Mouse (Mus musculus) telencephalon, adult 2 months (tissue): Measurements from ENCODE around the gene Scml4.
A peak's percentile ranks its signal among the peaks of the same experiment; 100 is the strongest.

Source experiments
- DNase-seq: peaks from one replicate; pipeline ENCODE4 v3.0.0-alpha.2; 2011; ENCODE audit warnings: low read depth, low spot score

The Scml4 gene

GRCm38 (mm10) chr10:42950252-42950751, 90.1 kb downstream of the Scml4 start:
- no peak for DNase-seq

GRCm38 (mm10) chr10:42951078-42952045, 91.2 kb downstream of the Scml4 start:
- peak; percentile 62 for DNase-seq

GRCm38 (mm10) chr10:42952046-42952420, 91.9 kb downstream of the Scml4 start:
- no peak for DNase-seq

DNA sequence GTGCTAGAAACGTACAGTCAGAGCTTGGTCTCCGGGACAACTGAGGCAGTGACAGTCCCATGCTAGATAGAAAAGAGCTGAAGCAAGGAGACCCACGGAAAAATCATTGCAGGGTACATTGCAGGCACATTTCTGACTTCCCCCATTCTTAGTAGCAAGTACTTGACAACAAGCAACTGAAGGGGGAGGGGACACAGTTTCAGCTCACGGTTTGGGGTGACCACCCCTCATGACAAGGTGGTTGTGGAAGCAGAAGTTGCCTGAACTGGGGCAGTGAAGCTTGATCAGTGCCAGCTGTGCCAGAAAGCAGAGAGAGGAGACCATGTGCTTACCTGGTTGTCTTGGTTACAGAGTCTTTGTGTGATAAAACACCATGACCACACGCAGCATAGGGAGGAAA, 93.4 kb downstream of the Scml4 start:
- DNase-seq, result no peak

- no peak for DNase-seq
Observed at GRCm38 (mm10) chr10:42955205-42955604, 95.0 kb downstream of the Scml4 start.

- DNase-seq, result peak; percentile 55
Observed at GRCm38 (mm10) chr10:42957881-42958651, 97.9 kb downstream of the Scml4 start.

DNA sequence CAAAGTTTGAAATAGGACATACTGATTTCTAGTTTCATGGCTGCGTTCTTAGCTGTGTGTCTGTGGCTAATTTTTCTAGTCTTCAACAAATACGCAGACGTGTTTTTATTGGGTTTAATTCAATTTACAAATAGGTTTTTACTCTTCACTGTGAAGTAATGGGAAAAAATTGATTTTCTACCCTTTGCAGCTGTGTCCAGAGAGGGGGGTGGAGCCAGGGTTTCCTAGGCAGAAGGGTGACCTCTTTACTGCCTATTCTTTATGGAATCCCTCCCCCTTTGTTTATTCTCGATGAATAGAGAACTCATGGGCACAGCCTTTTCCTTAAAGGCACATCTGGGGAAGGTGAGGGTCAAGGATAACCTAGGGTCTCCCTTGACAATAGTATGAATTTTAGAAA, 98.5 kb downstream of the Scml4 start:
- no peak for DNase-seq

- DNase-seq, result no peak
Observed at GRCm38 (mm10) chr10:42961771-42962170, 101.6 kb downstream of the Scml4 start.

- no peak for DNase-seq
Observed at GRCm38 (mm10) chr10:42962181-42962601, 102.0 kb downstream of the Scml4 start.

GRCm38 (mm10) chr10:42962655-42963054, 102.5 kb downstream of the Scml4 start:
- no peak for DNase-seq

DNA sequence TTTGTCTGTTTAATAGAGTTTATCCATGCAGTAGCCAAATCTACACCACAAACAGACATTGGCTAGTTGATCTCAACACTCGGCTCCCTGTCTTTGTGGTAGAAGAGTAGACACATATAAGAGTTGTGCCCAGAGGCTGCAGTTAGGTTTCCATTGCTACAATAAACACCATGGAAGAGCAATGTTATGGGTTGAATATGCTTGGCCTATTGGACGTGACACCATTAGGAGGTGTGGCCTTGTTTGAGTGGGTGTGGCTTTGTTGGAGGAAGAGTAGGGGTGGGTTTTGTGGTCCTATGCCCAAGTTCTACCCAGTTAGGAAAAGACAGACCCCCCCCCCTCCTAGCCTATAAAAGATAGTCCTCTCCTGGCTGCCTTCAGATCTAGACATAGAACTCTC, 102.9 kb downstream of the Scml4 start:
- DNase-seq, result no peak

DNA sequence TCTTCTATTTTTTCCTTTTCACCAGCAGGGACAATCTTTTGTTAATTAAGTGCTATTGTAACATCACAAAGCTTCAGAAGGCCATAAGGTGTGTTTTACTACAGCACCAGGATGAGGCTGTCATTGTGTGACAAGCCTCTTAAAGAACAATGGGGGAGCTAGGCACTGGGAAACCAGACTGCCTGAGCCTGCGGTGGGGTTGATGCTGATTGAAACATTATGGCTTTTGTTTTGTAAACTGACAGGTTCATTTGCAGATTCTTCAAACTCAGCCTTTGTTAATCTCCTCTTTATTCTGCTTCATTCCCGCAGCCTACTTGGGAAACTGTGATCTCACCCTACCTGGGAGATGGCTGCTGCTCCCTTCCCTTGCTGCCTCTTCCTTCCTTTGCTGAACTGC, 108.2 kb downstream of the Scml4 start:
- DNase-seq, result no peak

GRCm38 (mm10) chr10:42972504-42973172, 112.5 kb downstream of the Scml4 start:
- DNase-seq, result no peak

DNA sequence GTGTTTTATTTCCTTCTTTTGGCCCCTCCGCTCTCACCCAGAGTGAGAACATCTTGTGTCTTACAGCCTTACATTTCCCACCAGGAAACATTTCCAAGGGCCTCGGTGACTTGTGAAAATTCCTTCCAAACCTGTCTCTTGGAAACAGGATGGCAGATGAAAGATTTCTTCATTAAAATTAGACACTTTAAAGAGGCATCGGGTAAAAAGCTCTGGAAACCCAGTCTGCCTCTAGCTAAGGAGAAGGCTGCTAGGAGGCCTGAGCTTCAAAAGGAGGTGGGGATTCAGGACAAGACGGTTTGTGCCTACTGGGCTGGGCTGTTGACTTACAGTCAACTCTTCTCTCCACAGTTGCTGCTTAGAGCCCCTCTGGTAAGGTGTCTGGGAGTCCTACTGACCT, 113.4 kb downstream of the Scml4 start:
- no peak for DNase-seq

DNA sequence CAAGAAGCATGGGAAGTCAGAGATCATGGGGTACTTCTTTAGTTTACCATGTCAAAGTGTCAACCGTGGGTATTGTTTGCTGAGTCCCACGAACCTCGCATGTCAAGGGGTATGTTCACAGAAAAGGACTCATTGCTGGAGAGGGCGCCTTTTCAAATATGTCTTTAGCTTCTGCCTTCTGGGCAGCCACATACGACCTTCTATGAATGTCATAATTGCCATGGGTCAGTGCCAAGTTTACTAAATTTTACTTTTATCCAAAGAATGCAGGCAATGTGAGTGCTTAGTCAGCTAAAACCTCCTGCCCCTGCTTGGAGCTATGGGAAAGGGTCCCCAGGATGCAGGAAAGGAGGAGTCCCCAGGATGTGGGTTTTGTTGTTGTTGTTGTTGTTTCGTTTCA, 116.4 kb downstream of the Scml4 start:
- DNase-seq, result no peak

- DNase-seq, result no peak
Observed at GRCm38 (mm10) chr10:42978346-42978745, 118.2 kb downstream of the Scml4 start.

GRCm38 (mm10) chr10:42980999-42981757, 121.0 kb downstream of the Scml4 start:
- DNase-seq, result no peak

- no peak for DNase-seq
Observed at GRCm38 (mm10) chr10:42984886-42985285, 124.7 kb downstream of the Scml4 start.

DNA sequence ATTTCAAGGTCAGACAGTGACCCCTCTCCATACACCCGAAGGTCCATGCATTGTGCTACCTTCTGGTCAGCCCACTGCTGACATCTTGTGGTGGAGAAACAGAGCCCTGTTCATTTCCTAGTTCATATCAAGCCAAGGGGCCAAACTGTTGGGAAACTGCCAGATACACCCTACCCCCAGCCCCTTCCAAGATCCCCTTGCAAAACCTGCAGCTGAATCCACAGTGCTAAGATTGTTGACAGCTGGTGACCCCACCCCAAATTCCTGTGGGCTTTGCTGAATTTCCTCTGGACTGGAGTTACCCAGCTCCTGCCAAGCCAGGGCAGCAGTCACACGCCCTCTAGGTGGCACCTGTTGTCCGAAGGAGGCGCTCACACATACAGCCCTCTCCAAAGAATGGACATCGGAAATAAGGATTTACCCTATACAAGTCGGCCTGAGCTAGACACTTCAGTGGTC, 127.5 kb downstream of the Scml4 start:
- DNase-seq, result no peak

DNA sequence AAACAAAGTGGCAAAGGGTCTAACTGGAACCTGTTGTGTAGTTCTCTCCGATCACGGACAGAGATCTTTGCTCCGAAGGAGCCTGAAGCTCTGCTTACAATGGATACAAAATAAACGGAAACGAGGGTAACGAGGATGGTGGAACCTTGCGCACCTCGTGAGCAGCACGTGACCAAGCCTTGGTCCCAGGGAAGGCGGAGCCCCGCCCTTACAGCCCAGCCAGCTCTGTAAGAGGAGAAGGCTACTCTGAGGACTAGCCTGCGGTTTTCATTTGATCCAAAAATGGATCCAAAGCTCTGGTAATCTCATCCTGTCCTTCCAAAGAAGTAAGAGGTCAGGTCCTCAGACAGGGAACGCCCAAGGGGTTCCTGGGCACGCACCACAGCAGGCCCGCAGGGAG, 128.5 kb downstream of the Scml4 start:
- DNase-seq, result no peak

DNA sequence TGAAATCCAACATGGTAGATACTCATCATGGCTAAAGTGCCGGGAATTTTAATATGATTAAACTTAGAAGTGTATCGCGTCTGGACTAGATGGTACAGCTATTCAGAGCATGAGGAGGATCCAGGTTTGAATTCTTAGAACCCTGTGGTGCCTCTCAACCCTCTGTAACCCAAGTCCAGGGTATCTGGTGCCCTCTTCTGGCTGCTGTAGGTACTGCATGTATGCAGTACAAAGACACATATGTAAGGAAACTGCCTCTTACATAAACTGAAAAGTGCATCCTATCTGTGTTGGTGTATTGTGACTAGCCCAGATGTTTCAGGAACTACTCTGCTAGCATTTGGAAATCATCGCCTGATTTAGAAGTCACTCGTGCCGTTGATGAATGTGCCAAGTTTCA, 129.7 kb downstream of the Scml4 start:
- DNase-seq, result no peak
